Comparison of ENCODE assay signal across 8 mouse cellular contexts in the genomic region with DNA sequence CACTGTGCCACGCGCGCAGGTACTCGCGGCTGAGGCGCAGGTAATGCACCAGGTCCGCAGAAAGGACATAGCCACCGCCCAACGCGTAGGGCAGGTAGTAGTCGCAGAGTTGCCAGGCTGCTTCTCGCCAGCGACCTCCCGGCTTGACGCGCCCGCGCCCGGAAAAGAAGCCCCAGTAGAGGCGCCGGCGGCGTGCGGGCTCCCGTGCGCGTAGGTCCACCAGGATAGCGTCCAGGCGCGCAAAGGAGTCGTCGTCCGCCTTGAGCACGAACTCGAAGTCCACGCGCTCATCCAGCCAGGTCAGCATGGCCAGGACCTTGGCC. TPM values are rescaled to one million over a fixed set of nuclear protein-coding genes. Genes with fewer than 3 reads are reported as not detected.
DNase-seq lines count a peak whose midpoint lies in the region; ATAC-seq lines count a peak whose summit lies in the region.

No protein-coding gene starts in this region.

- ATAC-seq in frontal cortex, adult (ENCODE audit: low TSS enrichment), result peak; percentile 8; the same call in 1 of the 2 replicates
- ATAC-seq in limb, embryonic 13.5 days (ENCODE audit: low FRiP score, low read depth), result no peak
- ATAC-seq in stomach, embryonic 16.5 days (ENCODE audit: insufficient read depth, low FRiP score), result no peak

- H3K4me1 ChIP-seq in limb, embryonic 13.5 days, result peaks cover 27% of the 10 kb centered on the region
- peaks cover 21% of the 10 kb centered on the region for H3K4me1 ChIP-seq in stomach, embryonic 16.5 days (ENCODE audit: control insufficient read depth, insufficient read depth, low read length)

- DNase-seq in frontal cortex, postnatal 25 days (ENCODE audit: low spot score in 2 of 2), result no peak
- DNase-seq in ovary, adult 18-20 months (ENCODE audit: low spot score), result peak; percentile 20
- DNase-seq in ovary, postnatal 10 days (ENCODE audit: low spot score), result no peak
- DNase-seq in gastrocnemius, postnatal 4 days (ENCODE audit: low spot score in 2 of 2), result no peak
- no peak for DNase-seq in urinary bladder, postnatal 36 days (ENCODE audit: low spot score in 2 of 2)

- H3K4me3 ChIP-seq in limb, embryonic 13.5 days, result peak overlapping the region; percentile 84
- peak overlapping the region; percentile 69 for H3K4me3 ChIP-seq in stomach, embryonic 16.5 days (replicated peaks; ENCODE audit: low read length)

- peaks cover 25% of the 10 kb centered on the region for H3K36me3 ChIP-seq in limb, embryonic 13.5 days
- no peaks in the 10 kb centered on the region; the same call in 1 of the 2 replicates for H3K36me3 ChIP-seq in stomach, embryonic 16.5 days (ENCODE audit: control insufficient read depth, insufficient read depth, low read length)

- 22% methylated on average over 37 of the region's 37 CpGs for WGBS in limb, embryonic 13.5 days
- WGBS in stomach, embryonic 16.5 days, result 19% methylated on average over 37 of the region's 37 CpGs

- no peaks in the 10 kb centered on the region for H3K9me3 ChIP-seq in limb, embryonic 13.5 days
- H3K9me3 ChIP-seq in stomach, embryonic 16.5 days (replicated peaks; ENCODE audit: control insufficient read depth, low read length), result no peaks in the 10 kb centered on the region

- H3K27me3 ChIP-seq in limb, embryonic 13.5 days, result no peaks in the 10 kb centered on the region
- H3K27me3 ChIP-seq in stomach, embryonic 16.5 days (ENCODE audit: control insufficient read depth, insufficient read depth, low read length), result no peaks in the 10 kb centered on the region

- H3K9ac ChIP-seq in limb, embryonic 13.5 days, result peak overlapping the region; percentile 83
- H3K9ac ChIP-seq in stomach, embryonic 16.5 days (ENCODE audit: low read length), result peak overlapping the region; percentile 89

- peak overlapping the region; percentile 94 for H3K27ac ChIP-seq in limb, embryonic 13.5 days
- H3K27ac ChIP-seq in stomach, embryonic 16.5 days (ENCODE audit: low read length), result peak overlapping the region; percentile 96

- peak overlapping the region; percentile 98 for H3K4me2 ChIP-seq in limb, embryonic 13.5 days (replicated peaks)
- peak overlapping the region; percentile 94 for H3K4me2 ChIP-seq in stomach, embryonic 16.5 days (ENCODE audit: low read depth, low read length)

RNA-seq across cellular contexts. Expression of a gene that starts 0.6 kb away (rescaled TPM):
- 16.8 and 17.3 TPM in 2 replicates for polyA plus RNA-seq in limb, embryonic 13.5 days (2015; fragmentation: Nextera tagmentation; extraction: Ambion mirVana)
- 11.0 and 11.6 TPM in 2 replicates for polyA plus RNA-seq in stomach, embryonic 16.5 days (2015; fragmentation: Nextera tagmentation; extraction: Ambion mirVana)
- 1 to 10 TPM; 4.8 to 6.0 TPM for total RNA-seq in gastrocnemius, postnatal 4 days (2021)

RNA-seq across cellular contexts. Expression of a gene that starts 0.8 kb away (rescaled TPM):
- polyA plus RNA-seq in limb, embryonic 13.5 days (2015; fragmentation: Nextera tagmentation; extraction: Ambion mirVana), result 160 and 166 TPM in 2 replicates
- polyA plus RNA-seq in stomach, embryonic 16.5 days (2015; fragmentation: Nextera tagmentation; extraction: Ambion mirVana), result 165 and 166 TPM in 2 replicates
- 100 to 1,000 TPM; 116 to 117 TPM for total RNA-seq in gastrocnemius, postnatal 4 days (2021)

RNA-seq across cellular contexts. Expression of a gene that starts 21.8 kb away (rescaled TPM):
- polyA plus RNA-seq in limb, embryonic 13.5 days (2015; fragmentation: Nextera tagmentation; extraction: Ambion mirVana), result 0.80 and 0.85 TPM in 2 replicates
- polyA plus RNA-seq in stomach, embryonic 16.5 days (2015; fragmentation: Nextera tagmentation; extraction: Ambion mirVana), result 0.30 and 0.87 TPM in 2 replicates
- 1 to 10 TPM in 1 of 2 experiments, under 1 TPM in 1; 0.93 to 1.4 TPM for total RNA-seq in gastrocnemius, postnatal 4 days (2021)

RNA-seq across cellular contexts. Expression of a gene that starts 29.8 kb away (rescaled TPM):
- polyA plus RNA-seq in limb, embryonic 13.5 days (2015; fragmentation: Nextera tagmentation; extraction: Ambion mirVana), result 32.0 and 35.0 TPM in 2 replicates
- 32.0 and 37.6 TPM in 2 replicates for polyA plus RNA-seq in stomach, embryonic 16.5 days (2015; fragmentation: Nextera tagmentation; extraction: Ambion mirVana)
- 10 to 100 TPM; 24.0 to 36.0 TPM for total RNA-seq in gastrocnemius, postnatal 4 days (2021)

RNA-seq across cellular contexts. Expression of a gene that starts 34.1 kb away (rescaled TPM):
- 2.8 and 2.9 TPM in 2 replicates for polyA plus RNA-seq in limb, embryonic 13.5 days (2015; fragmentation: Nextera tagmentation; extraction: Ambion mirVana)
- polyA plus RNA-seq in stomach, embryonic 16.5 days (2015; fragmentation: Nextera tagmentation; extraction: Ambion mirVana), result 2.4 and 3.1 TPM in 2 replicates
- total RNA-seq in gastrocnemius, postnatal 4 days (2021), result under 1 TPM; 0.62 to 0.66 TPM
